Mouse (Mus musculus): ENCODE results near the gene Gm3336.

GRCm38 (mm10) chr8:70737705-70738104, 19.4 kb downstream of the Gm3336 start:
- no peak for TF ChIP-seq CTCF (IDR thresholded peaks at IDR 0.05; ENCODE audit: control insufficient read depth, insufficient read depth, low read length)
- TF ChIP-seq POLR2A (IDR thresholded peaks at IDR 0.05; ENCODE audit: borderline replicate concordance, control insufficient read depth, low read depth, low read length), result no peak

Data from bone marrow, adult 2 months (tissue).